Mouse (Mus musculus) midbrain, embryonic 14.5 days (tissue): ENCODE measurements at regions not wholly inside any gene's neighbourhood (a gene's known extent, or its start where the extent isn't known, plus 50 kb on each side); places are given as distances from the start of the nearest gene placed in this dataset.
A peak's percentile ranks its signal among the peaks of the same experiment; 100 is the strongest.

ENCODE experiments used
- ATAC-seq: fragments of 200-750 bp; cut with Nextera tagmentation; 2 replicates; pipeline ENCODE4 v1.8.0; 2017; ENCODE audit warnings: moderate number of reproducible peaks, moderate library complexity; ENCODE audit not compliant: low FRiP score, low TSS enrichment
- DNase-seq: peaks from one replicate; pipeline ENCODE4 v3.0.0-alpha.2; 2015
- H3K27ac ChIP-seq: fragments of 300-500 bp; sonication (generic); replicated peaks from 2 replicates; pipeline ENCODE4 v1.5.1; 2014; ENCODE audit warnings: mild to moderate bottlenecking, low read depth, low read length, moderate library complexity
- H3K27me3 ChIP-seq: fragments of 300-500 bp; sonication (generic); 2 replicates; pipeline ENCODE4 v1.6.1; 2014; ENCODE audit warnings: low read length, control low read depth, mixed read lengths; ENCODE audit not compliant: control insufficient read depth, insufficient read depth
- H3K36me3 ChIP-seq: fragments of 300-500 bp; sonication (generic); 2 replicates; pipeline ENCODE4 v1.6.1; 2014; ENCODE audit warnings: low read length, control low read depth; ENCODE audit not compliant: control insufficient read depth, insufficient read depth
- H3K4me1 ChIP-seq: fragments of 300-500 bp; sonication (generic); 2 replicates; pipeline ENCODE4 v1.6.1; 2014; ENCODE audit warnings: mild to moderate bottlenecking, antibody characterized with exemption, low read length, control low read depth; ENCODE audit not compliant: control insufficient read depth, insufficient read depth
- H3K4me2 ChIP-seq: fragments of 300-500 bp; sonication (generic); 2 replicates; pipeline ENCODE4 v1.6.1; 2014; ENCODE audit warnings: mild to moderate bottlenecking, low read length, moderate library complexity
- H3K4me3 ChIP-seq: fragments of 300-500 bp; sonication (generic); replicated peaks from 2 replicates; pipeline ENCODE4 v1.5.1; 2014; ENCODE audit warnings: low read depth, low read length
- H3K9ac ChIP-seq: fragments of 300-500 bp; sonication (generic); replicated peaks from 2 replicates; pipeline ENCODE4 v1.6.1; 2014; ENCODE audit warnings: mild to moderate bottlenecking, low read length, moderate library complexity
- H3K9me3 ChIP-seq: fragments of 300-500 bp; sonication (generic); 2 replicates; pipeline ENCODE4 v1.6.1; 2016; ENCODE audit warnings: low read length, control low read depth, mixed read lengths; ENCODE audit not compliant: control insufficient read depth
- WGBS: fragments of 180-500 bp; shearing (Covaris S2); extraction: QIAGEN DNeasy Blood & Tissue Kit; methylation state at CpG from one replicate; pipeline ENCODE4 v1.1.7; 2014; 5-methylcytosine and 5-hydroxymethylcytosine counted together

- ATAC-seq (no peak), DNase-seq (no peak)
- H3K27me3 ChIP-seq = no peaks in the 10 kb centered on the region
- no peaks in the 10 kb centered on the region for H3K36me3 ChIP-seq
- no peak overlapping the region for H3K4me2 ChIP-seq
- no peak overlapping the region for H3K27ac ChIP-seq
- no peak overlapping the region for H3K4me3 ChIP-seq
- no peaks in the 10 kb centered on the region for H3K9me3 ChIP-seq
- no peaks in the 10 kb centered on the region for H3K4me1 ChIP-seq
- WGBS = 95% methylated on average over 4 of the region's 4 CpGs
- H3K9ac ChIP-seq = no peak overlapping the region
Measured at GRCm38 (mm10) chr6:52413639-52414038, 100.3 kb downstream of the Evx1 start.

GRCm38 (mm10) chr6:52415341-52415946 lies 102.1 kb downstream of the Evx1 start:
- H3K9ac ChIP-seq = no peak overlapping the region
- no peak overlapping the region for H3K27ac ChIP-seq
- H3K27me3 ChIP-seq = no peaks in the 10 kb centered on the region
- no peaks in the 10 kb centered on the region for H3K36me3 ChIP-seq
- 87% methylated on average over 14 of the region's 14 CpGs for WGBS
- no peaks in the 10 kb centered on the region for H3K9me3 ChIP-seq
- no peak overlapping the region for H3K4me3 ChIP-seq
- H3K4me2 ChIP-seq = no peak overlapping the region
- H3K4me1 ChIP-seq = no peaks in the 10 kb centered on the region
- DNase-seq (no peak), ATAC-seq (no peak)

GRCm38 (mm10) chr6:52416491-52416890 lies 103.2 kb downstream of the Evx1 start:
- Histone ChIP-seq H3K36me3 (no peaks in the 10 kb centered on the region), H3K9me3 (no peaks in the 10 kb centered on the region), H3K4me2 (no peak overlapping the region), H3K4me1 (no peaks in the 10 kb centered on the region), H3K27ac (no peak overlapping the region), H3K9ac (no peak overlapping the region), H3K4me3 (no peak overlapping the region), H3K27me3 (no peaks in the 10 kb centered on the region)
- WGBS = 83% methylated on average over 3 of the region's 3 CpGs
- ATAC-seq (no peak), DNase-seq (no peak)

- Histone ChIP-seq H3K4me3 (no peak overlapping the region), H3K9me3 (no peaks in the 10 kb centered on the region), H3K27ac (no peak overlapping the region), H3K36me3 (no peaks in the 10 kb centered on the region), H3K4me2 (no peak overlapping the region), H3K9ac (no peak overlapping the region), H3K4me1 (no peaks in the 10 kb centered on the region), H3K27me3 (no peaks in the 10 kb centered on the region)
- peak; percentile 40 for DNase-seq
- 69% methylated on average over 10 of the region's 10 CpGs for WGBS
- no peak for ATAC-seq
Measured at GRCm38 (mm10) chr6:52417439-52418124, 104.3 kb downstream of the Evx1 start.

- Histone ChIP-seq H3K4me1 (no peaks in the 10 kb centered on the region), H3K9ac (no peak overlapping the region), H3K36me3 (no peaks in the 10 kb centered on the region), H3K4me3 (no peak overlapping the region), H3K4me2 (no peak overlapping the region), H3K27me3 (no peaks in the 10 kb centered on the region), H3K9me3 (no peaks in the 10 kb centered on the region), H3K27ac (no peak overlapping the region)
- DNase-seq = peak; percentile 13
- ATAC-seq = no peak
- WGBS = 47% methylated on average over 12 of the region's 12 CpGs
Measured at GRCm38 (mm10) chr6:52418451-52419170, 105.3 kb downstream of the Evx1 start.

- Histone ChIP-seq H3K4me1 (no peaks in the 10 kb centered on the region), H3K27ac (no peak overlapping the region), H3K27me3 (no peaks in the 10 kb centered on the region), H3K4me2 (no peak overlapping the region), H3K4me3 (no peak overlapping the region), H3K9me3 (no peaks in the 10 kb centered on the region), H3K9ac (no peak overlapping the region), H3K36me3 (no peaks in the 10 kb centered on the region)
- 86% methylated on average over 7 of the region's 7 CpGs for WGBS
- DNase-seq (no peak), ATAC-seq (no peak)
Measured at GRCm38 (mm10) chr6:52420276-52420970, 107.1 kb downstream of the Evx1 start.

GRCm38 (mm10) chr6:52421771-52422170 lies 108.5 kb downstream of the Evx1 start:
- no peak for ATAC-seq
- no peak for DNase-seq
- H3K27me3 ChIP-seq = no peaks in the 10 kb centered on the region
- H3K9me3 ChIP-seq = no peaks in the 10 kb centered on the region
- H3K36me3 ChIP-seq = no peaks in the 10 kb centered on the region
- no peak overlapping the region for H3K4me3 ChIP-seq
- no peak overlapping the region for H3K9ac ChIP-seq
- 90% methylated on average over 6 of the region's 6 CpGs for WGBS
- H3K4me1 ChIP-seq = no peaks in the 10 kb centered on the region
- no peak overlapping the region for H3K4me2 ChIP-seq
- H3K27ac ChIP-seq = no peak overlapping the region

GRCm38 (mm10) chr6:52422686-52423085 lies 109.4 kb downstream of the Evx1 start:
- Histone ChIP-seq H3K27me3 (no peaks in the 10 kb centered on the region), H3K9me3 (no peaks in the 10 kb centered on the region), H3K27ac (no peak overlapping the region), H3K4me1 (no peaks in the 10 kb centered on the region), H3K4me3 (no peak overlapping the region), H3K36me3 (no peaks in the 10 kb centered on the region), H3K4me2 (no peak overlapping the region), H3K9ac (no peak overlapping the region)
- 81% methylated on average over 10 of the region's 10 CpGs for WGBS
- DNase-seq (no peak), ATAC-seq (no peak)
